Mouse (Mus musculus) T-cell, adult 2 months (primary cell): ENCODE measurements at regions not wholly inside any gene's neighbourhood (a gene's known extent, or its start where the extent isn't known, plus 50 kb on each side); places are given as distances from the start of the nearest gene placed in this dataset.

Source experiments
- DNase-seq: peaks from one replicate; pipeline ENCODE4 v3.0.0; 2022; ENCODE audit warnings: low spot score

GRCm38 (mm10) chr19:27140892-27141291, 75.4 kb upstream of the Vldlr start:
- DNase-seq = no peak

- no peak for DNase-seq
These were observed 74.1 kb upstream of the Vldlr start for GRCm38 (mm10) chr19:27142181-27142580.

- no peak for DNase-seq
These were observed 68.9 kb upstream of the Vldlr start for GRCm38 (mm10) chr19:27147404-27147803.

GRCm38 (mm10) chr19:27148330-27148729, 68.0 kb upstream of the Vldlr start:
- no peak for DNase-seq

GRCm38 (mm10) chr19:27149567-27149966, 66.7 kb upstream of the Vldlr start:
- DNase-seq = peak; percentile 1

GRCm38 (mm10) chr19:27161933-27162332, 54.4 kb upstream of the Vldlr start:
- DNase-seq = no peak
